Mouse (Mus musculus) heart, adult 18-20 months (tissue): Measurements from ENCODE around the gene Tmem62. TPM values are rescaled to one million over a fixed set of nuclear protein-coding genes. Genes with fewer than 3 reads are reported as not detected.
"Not testable (repeated sequence)": the region's sequence is repeated elsewhere in the genome, so short reads cannot be mapped to it uniquely, and the experiment has no call there.

Experiments
- DNase-seq, 2 experiments: peaks; one replicate each; pipeline ENCODE4 v3.0.0; 2021 to 2022; ENCODE audit warnings: mixed read lengths in 1 of 2
- long read RNA-seq, 2 experiments: library from polyadenylated mRNA; stranded (forward); transcript quantifications; one replicate each; pipeline ENCODE4 v2.0.0; 2021
- total RNA-seq, 2 experiments: library from RNA; stranded (reverse); gene quantifications; 2 replicates each; pipeline ENCODE4 v1.2.3; 2021

Gene Tmem62
- 1 to 10 TPM; 3.3 to 3.5 TPM for total RNA-seq
- long read RNA-seq, experiment 1, partial matches to known transcripts: 1 of 2 reads
- long read RNA-seq, experiment 1, other reads (novel, unspliced or antisense): 1 of 2 reads
- long read RNA-seq, experiment 2, partial matches to known transcripts: 0 of 4 reads
- long read RNA-seq, experiment 2, other reads (novel, unspliced or antisense): 3 of 4 reads

GRCm38 (mm10) chr2:120976990-120977925 lies at the start of gene Tmem62:
Tmem62 (plus strand) TSS chr2:120977017.
- peak; percentile 74 to 82 for DNase-seq

DNA sequence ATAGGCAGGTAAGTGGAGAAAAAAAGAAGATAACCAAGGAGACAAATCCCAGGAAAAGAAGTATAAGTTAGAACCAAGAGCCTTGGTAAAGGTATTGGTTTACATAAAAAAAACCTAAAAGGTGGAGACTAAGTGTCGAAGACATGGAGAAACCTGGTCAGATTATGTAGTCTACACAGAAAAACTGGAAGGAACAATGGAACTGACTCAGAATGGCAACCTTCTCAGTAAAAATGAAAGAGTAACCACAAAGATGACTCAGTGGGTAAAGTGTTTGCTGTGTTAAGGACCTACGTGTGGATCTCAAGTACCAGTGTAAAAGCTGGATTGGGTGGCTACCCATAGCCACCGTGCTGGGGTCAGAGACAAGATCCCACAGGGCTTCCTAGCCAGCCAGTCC lies 43.8 kb upstream of the Tmem62 start:
- no peak for DNase-seq

DNA sequence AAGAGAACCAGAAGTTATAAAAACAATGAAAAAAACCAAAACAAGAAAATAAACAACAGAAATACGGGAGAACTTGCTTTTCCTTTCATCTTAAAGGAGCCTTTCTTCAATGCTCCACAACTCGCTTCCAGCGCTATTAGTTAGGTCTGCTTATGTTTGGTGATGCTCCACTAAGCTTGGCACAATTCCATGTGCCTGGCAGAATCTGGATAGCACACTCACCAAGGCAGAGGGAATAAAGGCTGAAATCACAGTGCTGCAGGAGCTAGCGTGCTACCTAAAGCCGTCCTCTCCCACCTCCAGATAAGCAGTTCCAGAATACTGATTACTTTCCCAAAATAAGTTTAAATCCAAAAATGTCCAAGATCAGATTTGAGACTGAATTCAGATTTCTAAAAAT lies 25.6 kb upstream of the Tmem62 start:
- DNase-seq: no peak

DNA sequence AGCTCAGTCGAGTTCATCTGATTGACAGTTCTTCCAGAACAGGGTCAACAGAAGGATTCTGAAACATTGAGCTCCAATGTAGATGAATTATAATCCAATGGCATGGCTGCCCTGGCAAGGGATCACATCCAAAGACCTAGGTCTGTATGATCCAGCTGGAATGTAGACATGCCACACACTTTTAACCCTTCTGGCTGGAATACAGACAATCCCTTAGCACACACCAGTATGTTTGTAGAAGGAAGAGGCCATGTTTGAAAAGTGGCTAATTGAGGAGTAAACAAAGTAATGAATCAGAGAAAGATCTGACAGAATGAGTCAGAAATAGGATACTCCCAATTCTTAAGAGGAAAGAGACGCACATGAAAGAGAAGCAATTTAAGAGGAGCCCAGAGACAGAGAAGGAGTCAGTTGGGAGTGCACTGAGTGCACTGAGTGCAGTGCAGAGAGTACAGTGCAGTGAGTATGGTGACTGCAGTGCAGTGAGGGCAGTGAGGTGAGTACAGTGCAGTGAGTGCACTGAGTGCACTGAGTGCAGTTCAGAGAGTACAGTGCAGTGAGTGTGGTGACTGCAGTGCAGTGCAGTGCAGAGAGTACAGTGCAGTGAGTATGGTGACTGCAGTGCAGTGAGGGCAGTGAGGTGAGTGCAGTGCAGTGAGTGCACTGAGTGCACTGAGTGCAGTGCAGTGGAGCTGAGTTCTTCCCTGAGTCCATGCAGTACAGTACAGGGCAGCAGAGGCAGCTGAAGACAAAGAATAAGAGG lies 24.5 kb upstream of the Tmem62 start:
- no peak for DNase-seq

DNA sequence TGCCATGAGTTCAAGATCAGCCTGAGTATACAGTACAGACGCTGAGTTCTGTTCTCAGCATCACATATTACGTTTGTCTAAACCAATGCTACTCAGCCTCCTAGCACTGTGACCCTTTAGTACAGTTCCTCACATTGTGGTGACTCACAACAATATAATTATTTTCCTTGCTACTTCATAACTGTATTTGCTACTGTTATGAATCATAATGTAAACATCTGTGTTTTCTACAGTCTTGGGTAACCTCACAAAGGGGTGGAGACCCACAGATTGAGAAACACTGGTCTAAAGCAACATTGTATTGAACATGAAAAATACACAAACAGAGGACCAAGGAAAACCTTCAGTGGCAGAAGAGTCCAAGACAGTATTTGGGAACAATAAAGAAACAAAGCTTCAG lies 17.5 kb upstream of the Tmem62 start:
- DNase-seq: no peak

DNA sequence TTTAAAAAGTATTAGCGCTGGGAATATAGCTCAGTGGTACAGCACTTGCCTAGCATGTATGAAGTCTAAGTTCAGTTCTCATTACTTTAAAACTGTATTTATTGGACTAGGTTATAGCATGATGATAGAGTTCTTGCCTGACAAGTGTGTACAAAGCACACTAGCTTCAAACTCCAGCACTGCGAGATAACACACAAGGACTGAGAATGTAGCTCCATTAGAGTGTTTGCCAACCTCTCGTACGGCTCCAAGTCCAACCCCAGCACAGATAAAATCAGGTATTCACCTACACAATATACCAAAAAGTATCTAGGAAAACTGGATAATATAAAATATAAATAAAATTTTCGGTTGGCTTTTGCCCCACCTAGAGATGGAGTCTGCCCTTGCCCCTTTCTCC lies 17.0 kb upstream of the Tmem62 start:
- DNase-seq: no peak

DNA sequence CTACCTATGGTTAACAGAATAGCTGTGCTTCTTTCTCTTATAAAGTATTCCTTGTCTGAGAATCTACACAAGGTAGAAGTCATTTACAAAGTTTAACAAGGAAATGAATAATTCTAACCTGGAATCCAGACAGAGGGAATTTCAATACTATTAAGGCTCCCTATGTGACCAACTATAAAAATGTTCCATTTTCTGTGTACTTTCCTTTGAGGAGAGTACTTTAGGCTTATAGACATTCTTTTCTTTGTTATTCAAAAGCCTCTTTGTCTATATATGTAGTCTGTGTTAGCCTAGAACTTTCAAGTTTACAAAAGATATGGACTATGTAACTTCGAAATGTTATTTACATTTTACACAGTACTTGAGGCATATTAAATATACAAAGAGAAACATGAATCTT lies 16.6 kb upstream of the Tmem62 start:
- DNase-seq: no peak

DNA sequence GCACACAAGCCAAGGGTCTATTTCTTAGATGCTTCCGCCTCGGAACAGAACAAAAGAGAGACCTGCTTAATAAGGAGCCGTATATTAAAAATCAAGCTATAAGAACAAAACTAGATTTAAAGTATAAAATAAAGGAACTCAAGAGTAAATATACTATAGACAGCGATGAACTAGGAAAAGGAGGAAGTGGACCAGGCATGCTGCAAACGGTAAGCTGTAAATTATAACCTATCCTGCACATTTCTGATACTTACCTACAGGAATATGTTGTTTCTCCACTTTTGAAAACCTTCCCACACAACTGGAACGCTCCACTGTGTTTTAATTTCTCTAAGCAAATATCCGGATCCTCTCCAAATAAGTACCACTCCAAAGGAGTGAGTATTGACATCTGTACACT lies 13.7 kb upstream of the Tmem62 start:
- no peak for DNase-seq

- no peak for DNase-seq
Measured at GRCm38 (mm10) chr2:120965486-120965885, 11.3 kb upstream of the Tmem62 start.

DNA sequence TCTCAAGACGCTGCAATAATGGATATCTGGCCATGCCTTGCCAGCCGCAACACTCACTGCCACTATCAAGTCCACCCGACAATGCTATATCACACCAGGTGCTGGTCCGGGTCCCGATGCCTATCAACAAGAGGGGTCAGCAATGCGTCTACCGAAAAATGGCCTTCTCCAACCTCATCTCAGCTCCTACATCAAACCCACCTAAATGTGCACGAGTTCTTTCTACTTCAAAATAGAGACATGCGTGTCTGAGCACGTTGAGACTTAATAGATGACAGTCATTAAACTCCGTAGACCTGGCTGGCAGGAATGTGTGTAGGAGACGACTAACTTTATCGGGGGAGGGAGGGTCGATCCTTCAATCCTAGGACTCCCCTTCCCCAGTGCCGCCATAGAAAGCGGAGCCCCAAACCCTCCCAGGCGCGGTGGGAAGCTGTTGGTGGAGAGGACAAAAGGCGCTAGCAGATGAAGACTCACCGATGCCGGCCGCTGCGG lies 6.7 kb upstream of the Tmem62 start:
- no peak for DNase-seq

DNA sequence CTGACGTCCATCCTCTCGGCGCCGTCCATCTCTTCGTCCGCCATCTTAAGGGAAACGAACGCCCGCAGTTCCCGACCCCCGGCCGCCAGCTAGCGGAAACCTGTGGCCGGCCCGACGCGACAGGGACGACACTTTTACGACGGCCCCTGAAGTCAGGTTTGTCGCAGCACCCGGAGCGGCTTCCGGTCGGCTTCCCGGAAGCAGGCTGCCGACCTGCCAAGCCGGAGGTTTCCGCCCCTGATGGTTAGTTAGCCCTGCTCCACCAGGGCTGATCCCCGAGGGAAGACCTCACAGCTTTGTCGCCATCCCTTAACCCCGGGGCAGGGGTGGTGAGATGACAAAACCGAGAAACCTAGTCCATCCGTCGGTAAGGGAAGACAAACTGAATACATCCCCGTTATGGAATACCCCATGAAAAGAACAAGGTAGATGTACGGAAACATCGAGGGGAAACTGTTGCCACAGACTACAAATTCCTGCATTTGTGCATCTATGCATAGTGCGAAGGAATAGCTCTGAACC lies 6.2 kb upstream of the Tmem62 start, which contains the start of gene Ubr1:
Gene Ubr1 (minus strand): TSS at position 157 of the 522 bp plus-strand sequence.
- DNase-seq: peak; percentile 90 to 93

GRCm38 (mm10) chr2:120971766-120972165 lies 5.1 kb upstream of the Tmem62 start:
- DNase-seq: no peak

GRCm38 (mm10) chr2:120972257-120972656 lies 4.6 kb upstream of the Tmem62 start:
- DNase-seq: not testable (repeated sequence)

- DNase-seq: no peak
Measured at GRCm38 (mm10) chr2:120972964-120973363, 3.9 kb upstream of the Tmem62 start.

DNA sequence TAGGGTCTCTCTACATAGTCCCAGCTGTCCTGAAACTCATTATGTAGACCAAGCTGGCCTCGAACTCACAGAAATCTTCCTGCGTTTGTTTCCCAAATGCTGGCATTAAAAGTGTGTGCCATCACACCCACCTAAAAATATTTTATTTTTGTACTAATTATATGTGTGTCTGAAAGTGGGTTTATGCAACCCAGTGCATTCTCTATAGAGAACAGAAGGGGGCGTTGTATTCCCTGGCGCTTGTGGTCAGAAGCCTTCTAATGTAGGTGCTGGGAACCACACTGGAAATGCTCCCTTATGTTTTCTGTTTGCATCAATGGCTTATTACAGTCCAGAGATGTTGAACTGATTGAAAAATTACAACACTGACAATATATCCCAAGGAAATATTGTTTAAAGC lies 509 bp upstream of the Tmem62 start:
- DNase-seq: no peak

DNA sequence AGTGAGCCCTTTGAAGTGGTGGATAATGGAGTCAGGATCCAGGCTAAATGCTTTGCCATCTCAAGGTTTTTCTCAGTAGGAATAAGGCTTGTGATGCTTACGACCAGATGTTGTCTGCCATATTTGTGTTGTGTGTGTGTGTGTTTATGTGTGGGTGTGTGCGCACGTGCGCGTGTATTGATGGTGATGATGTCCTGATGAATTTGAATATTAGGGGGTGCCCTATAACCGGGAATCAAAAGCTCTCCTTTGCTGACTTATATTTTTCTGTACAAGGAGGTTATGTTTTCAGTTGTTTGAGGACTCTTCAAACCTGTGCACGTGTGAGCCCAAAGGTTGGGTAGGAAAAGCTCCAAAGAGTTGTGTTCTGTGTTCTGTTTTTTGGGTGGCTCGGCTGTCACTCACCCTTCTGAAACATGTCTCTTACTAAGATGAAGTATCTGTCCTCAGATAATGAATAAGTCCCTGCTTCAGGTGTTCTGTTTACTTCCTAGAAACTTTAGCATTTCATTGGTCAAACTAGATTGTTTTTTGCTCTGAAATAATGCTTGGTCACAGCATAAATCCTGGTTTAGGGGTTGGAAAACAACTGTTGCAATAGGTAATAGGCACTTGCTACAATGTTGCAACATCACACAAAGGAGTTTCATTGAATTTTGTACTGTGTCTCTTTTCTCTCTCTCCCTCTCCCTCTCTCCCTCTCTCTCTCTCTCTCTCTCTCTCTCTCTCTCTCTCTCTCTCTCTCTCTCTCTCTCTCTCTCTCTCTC lies 1.3 kb downstream of the Tmem62 start:
- no peak for DNase-seq

DNA sequence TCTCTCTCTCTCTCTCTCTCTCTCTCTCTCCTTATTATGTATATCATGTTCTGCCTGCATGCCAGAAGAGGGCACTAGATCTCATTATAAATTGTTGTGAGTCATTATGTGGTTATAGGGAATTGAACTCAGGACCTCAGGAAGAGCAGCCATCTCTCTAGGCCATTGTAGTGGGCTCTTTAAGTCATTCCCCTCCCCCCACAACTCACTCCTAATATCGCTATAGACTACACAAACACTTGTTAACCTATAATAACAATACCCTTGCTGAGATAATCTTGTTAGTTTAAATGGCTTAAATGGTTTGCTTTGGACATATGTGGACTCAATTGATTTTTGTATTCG lies 1.8 kb downstream of the Tmem62 start:
- DNase-seq: no peak

DNA sequence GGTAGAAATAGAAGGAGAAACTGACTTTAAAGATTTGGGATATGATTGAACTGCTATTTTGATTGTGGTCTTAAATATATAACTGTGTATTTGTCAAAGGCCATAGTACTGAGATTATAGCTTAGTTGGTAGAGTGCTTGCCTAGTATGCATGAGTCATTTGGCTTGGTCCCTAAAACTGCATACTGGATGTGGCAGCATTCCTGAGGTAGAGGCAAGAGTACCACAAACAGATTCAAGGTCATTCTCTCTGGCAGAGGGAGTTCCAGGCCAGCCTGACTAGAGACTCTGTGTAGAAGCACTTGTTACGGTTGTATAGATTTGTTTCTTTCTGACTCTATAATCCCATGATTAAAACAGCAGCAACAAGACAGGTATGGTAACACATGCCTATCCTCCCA lies 3.0 kb downstream of the Tmem62 start:
- no peak for DNase-seq

- DNase-seq: no peak
Measured at GRCm38 (mm10) chr2:120980861-120981260, 4.0 kb downstream of the Tmem62 start.

GRCm38 (mm10) chr2:120983611-120984010 lies 6.8 kb downstream of the Tmem62 start:
- no peak for DNase-seq

- DNase-seq: no peak
Measured at GRCm38 (mm10) chr2:120985241-120985640, 8.4 kb downstream of the Tmem62 start.

- DNase-seq: no peak
Measured at GRCm38 (mm10) chr2:120991196-120991595, 14.4 kb downstream of the Tmem62 start.
